Mouse (Mus musculus) cerebellum, adult 18-20 months (tissue): ENCODE measurements around the gene Stx8.
A peak's percentile ranks its signal among the peaks of the same experiment; 100 is the strongest.

ENCODE experiments used
- DNase-seq, 2 experiments: peaks; one replicate each; pipeline ENCODE4 v3.0.0; 2021

Gene Stx8

GRCm38 (mm10) chr11:67965905-67966878 is at the start of gene Stx8:
Stx8 (plus strand) TSS chr11:67966193.
- peak; percentile 90 to 97 for DNase-seq

GRCm38 (mm10) chr11:67917126-67917525 is 48.9 kb upstream of the Stx8 start:
- DNase-seq = no peak

GRCm38 (mm10) chr11:67919593-67919992 is 46.4 kb upstream of the Stx8 start:
- no peak for DNase-seq

- no peak for DNase-seq
Observed at GRCm38 (mm10) chr11:67920226-67920960, 45.6 kb upstream of the Stx8 start.

GRCm38 (mm10) chr11:67921091-67921826 is 44.7 kb upstream of the Stx8 start:
- DNase-seq = peak in 1 of 2 experiments; percentile 14

GRCm38 (mm10) chr11:67921827-67922754 is 43.9 kb upstream of the Stx8 start, which contains the start of gene Usp43:
Usp43 (minus strand) TSS chr11:67922153.
- DNase-seq = peak in 1 of 2 experiments; percentile 11

GRCm38 (mm10) chr11:67922755-67923125 is 43.3 kb upstream of the Stx8 start:
- DNase-seq = peak in 1 of 2 experiments; percentile 17

- DNase-seq = no peak
Observed at GRCm38 (mm10) chr11:67923720-67924119, 42.3 kb upstream of the Stx8 start.

GRCm38 (mm10) chr11:67925000-67925399 is 41.0 kb upstream of the Stx8 start:
- DNase-seq = no peak

- DNase-seq = no peak
Observed at GRCm38 (mm10) chr11:67926348-67927055, 39.5 kb upstream of the Stx8 start.

- no peak for DNase-seq
Observed at GRCm38 (mm10) chr11:67932156-67932555, 33.8 kb upstream of the Stx8 start.

- DNase-seq = no peak
Observed at GRCm38 (mm10) chr11:67948229-67948628, 17.8 kb upstream of the Stx8 start.

GRCm38 (mm10) chr11:67949475-67949874 is 16.5 kb upstream of the Stx8 start:
- DNase-seq = no peak

GRCm38 (mm10) chr11:67953604-67954003 is 12.4 kb upstream of the Stx8 start:
- DNase-seq = no peak

- no peak for DNase-seq
Observed at GRCm38 (mm10) chr11:67954413-67954812, 11.6 kb upstream of the Stx8 start.

- no peak for DNase-seq
Observed at GRCm38 (mm10) chr11:67964110-67964509, 1.9 kb upstream of the Stx8 start.

- DNase-seq = peak; percentile 87
Observed at GRCm38 (mm10) chr11:67965242-67965883, 630 bp upstream of the Stx8 start, which contains the start of gene Cfap52. Cfap52 (minus strand) TSS chr11:67965651.

- DNase-seq = no peak
Observed at GRCm38 (mm10) chr11:67967831-67968230, 1.8 kb downstream of the Stx8 start.

- DNase-seq = no peak
Observed at GRCm38 (mm10) chr11:67972606-67973005, 6.6 kb downstream of the Stx8 start.

- no peak for DNase-seq
Observed at GRCm38 (mm10) chr11:67973225-67973624, 7.2 kb downstream of the Stx8 start.
